In the genomic region with DNA sequence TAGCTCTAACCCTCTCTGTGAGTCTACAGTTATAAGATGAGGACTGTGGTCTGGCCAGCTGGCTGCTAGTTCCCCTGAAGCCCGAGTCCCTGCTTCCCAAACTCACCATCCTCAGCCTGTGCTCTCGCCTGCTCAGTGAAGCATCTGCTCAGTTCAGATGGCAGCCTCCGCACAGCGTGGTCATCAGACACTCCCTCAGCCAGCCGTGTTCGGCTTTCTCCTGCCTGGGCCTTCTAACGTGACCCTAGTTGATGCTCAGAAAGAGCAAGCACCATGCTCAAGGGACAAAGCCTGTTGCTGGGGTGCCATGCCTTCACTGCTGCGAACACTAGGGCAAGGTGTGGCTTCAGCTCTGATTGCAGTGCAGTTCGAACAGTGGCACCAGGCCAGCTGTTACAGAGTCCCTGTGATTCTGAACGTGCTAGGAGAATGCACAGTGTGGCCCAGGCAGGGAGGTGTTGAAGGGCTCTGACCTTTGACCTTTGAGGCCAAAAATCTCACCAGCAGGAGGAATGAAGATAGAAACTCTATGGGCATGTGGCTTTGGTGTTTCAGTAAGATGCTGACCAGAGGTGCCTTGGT, we compare ENCODE assay signal across 10 mouse cellular contexts.
DNase-seq lines count a peak whose midpoint lies in the region; ATAC-seq and TF ChIP-seq lines count a peak whose summit lies in the region.
"Had no signal": no experiment of that assay in that cellular context is flagged by ENCODE, and none has a peak within 500 bp of the region (broad histone marks: within the 10 kb centered on the region; RNA-seq: fewer than 3 reads in every experiment).

No protein-coding gene starts in this region.

- no peak for TF ChIP-seq EP300 in heart, adult 2 months (IDR thresholded peaks at IDR 0.05; ENCODE audit: insufficient read depth, low read depth, low read length)
- TF ChIP-seq EP300 in liver, postnatal 0 days (IDR thresholded peaks at IDR 0.05; ENCODE audit: low read depth), result no peak

- ATAC-seq in heart, embryonic 15.5 days (replicated peaks; ENCODE audit: insufficient number of reproducible peaks, insufficient read depth, low FRiP score, low read depth), result peak; percentile 59; the same call in 1 of the 2 replicates
- ATAC-seq in liver, postnatal 0 days, result peak; percentile 93

- H3K4me1 ChIP-seq in heart, embryonic 15.5 days (replicated peaks), result peaks cover 53% of the 10 kb centered on the region
- H3K4me1 ChIP-seq in heart, adult 2 months (ENCODE audit: control insufficient read depth, insufficient read depth, low read length), result peaks cover 20% of the 10 kb centered on the region
- peaks cover 31% of the 10 kb centered on the region for H3K4me1 ChIP-seq in liver, postnatal 0 days (ENCODE audit: insufficient read depth)

- no peaks in the 10 kb centered on the region for H3K9me3 ChIP-seq in heart, embryonic 15.5 days (replicated peaks)
- no peaks in the 10 kb centered on the region for H3K9me3 ChIP-seq in liver, postnatal 0 days (ENCODE audit: low read length)
- H3K9me3 ChIP-seq: neural tube, embryonic 12.5 days had no signal

- no peak overlapping the region for H3K27ac ChIP-seq in heart, embryonic 15.5 days
- H3K27ac ChIP-seq in heart, adult 2 months, result no peak overlapping the region
- peak overlapping the region; percentile 81 for H3K27ac ChIP-seq in liver, postnatal 0 days (ENCODE audit: low read depth)
- H3K27ac ChIP-seq: neural tube, embryonic 12.5 days had no signal

- no peak overlapping the region for H3K9ac ChIP-seq in heart, embryonic 15.5 days
- no peak overlapping the region for H3K9ac ChIP-seq in heart, adult 2 months (ENCODE audit: low read depth, low read length)
- H3K9ac ChIP-seq in liver, postnatal 0 days (replicated peaks), result no peak overlapping the region
- H3K9ac ChIP-seq: neural tube, embryonic 12.5 days had no signal

- no peak for TF ChIP-seq CTCF in heart, adult 2 months (IDR thresholded peaks at IDR 0.05)
- TF ChIP-seq CTCF in liver, postnatal 0 days (IDR thresholded peaks at IDR 0.05; ENCODE audit: low read depth), result no peak

- DNase-seq in heart, adult 2 months, result no peak
- DNase-seq in cerebellum, postnatal 14 days, result peak; percentile 52 to 58
- peak; percentile 61 for DNase-seq in kidney, adult 9 months
- DNase-seq in liver, postnatal 0 days, result peak; percentile 82
- DNase-seq in thymus, postnatal 25 days, result no peak
- no peak for DNase-seq in right cerebral cortex, postnatal 14 days
- no peak for DNase-seq in thymus, postnatal 4 days
- DNase-seq: thymus, adult 2 months had no signal

- no peak overlapping the region for H3K4me3 ChIP-seq in heart, embryonic 15.5 days
- no peak overlapping the region for H3K4me3 ChIP-seq in heart, adult 2 months
- H3K4me3 ChIP-seq in liver, postnatal 0 days (ENCODE audit: low read depth, low read length), result no peak overlapping the region
- H3K4me3 ChIP-seq: neural tube, embryonic 12.5 days had no signal

- intact Hi-C loops in heart, adult 2 months (cut with DNase I), result no loop called here

- 49% methylated on average over 10 of the region's 10 CpGs for WGBS in heart, embryonic 15.5 days
- 67% methylated on average over 10 of the region's 10 CpGs for WGBS in heart, adult 2 months
- 55% methylated on average over 10 of the region's 10 CpGs for WGBS in liver, postnatal 0 days (ENCODE audit: insufficient replicate concordance)

- no peaks in the 10 kb centered on the region for H3K36me3 ChIP-seq in heart, embryonic 15.5 days
- H3K36me3 ChIP-seq in heart, adult 2 months (ENCODE audit: control insufficient read depth, insufficient read depth, low read length), result peaks cover 5% of the 10 kb centered on the region
- H3K36me3 ChIP-seq in liver, postnatal 0 days (replicated peaks; ENCODE audit: insufficient read depth, low read length), result no peaks in the 10 kb centered on the region; the same call in 1 of the 2 replicates
- H3K36me3 ChIP-seq: neural tube, embryonic 12.5 days had no signal

- no peaks in the 10 kb centered on the region for H3K27me3 ChIP-seq in heart, embryonic 15.5 days
- H3K27me3 ChIP-seq in heart, adult 2 months (ENCODE audit: control insufficient read depth, insufficient read depth, low read length), result no peaks in the 10 kb centered on the region
- no peaks in the 10 kb centered on the region for H3K27me3 ChIP-seq in liver, postnatal 0 days (ENCODE audit: insufficient read depth, low read length)
- H3K27me3 ChIP-seq: neural tube, embryonic 12.5 days had no signal

- H3K4me2 ChIP-seq in heart, embryonic 15.5 days, result no peak overlapping the region; the same call in 1 of the 2 replicates
- H3K4me2 ChIP-seq in liver, postnatal 0 days (ENCODE audit: low read depth, low read length), result peak overlapping the region; percentile 38
- H3K4me2 ChIP-seq: neural tube, embryonic 12.5 days had no signal

- no peak for TF ChIP-seq POLR2A in heart, adult 2 months (IDR thresholded peaks at IDR 0.05; ENCODE audit: insufficient read depth, low read depth, low read length)

- H3K79me2 ChIP-seq in heart, adult 2 months (replicated peaks; ENCODE audit: control insufficient read depth, insufficient read depth, low read length), result peaks cover 2% of the 10 kb centered on the region; the same call in 1 of the 2 replicates

Comparison
In these comparisons a context has a peak if more than half of its experiments do, and no peak if none do; other contexts are left out.
1. DNase-seq: peak in cerebellum, postnatal 14 days (2 of 2), kidney, adult 9 months (single experiment) and liver, postnatal 0 days (single experiment); none in heart, adult 2 months (0 of 2), thymus, postnatal 25 days (single experiment), right cerebral cortex, postnatal 14 days (single experiment) and thymus, postnatal 4 days (single experiment).